Mouse (Mus musculus) CH12.LX (cell line): ENCODE data around the gene Ccdc184. TPM values are rescaled to one million over a fixed set of nuclear protein-coding genes. Genes with fewer than 3 reads are reported as not detected.
A peak's percentile ranks its signal among the peaks of the same experiment; 100 is the strongest.

ENCODE experiments used
- DNase-seq: peaks from one replicate; pipeline ENCODE4 v3.0.0-alpha.2; 2013; ENCODE audit errors: extremely low read depth
- H3K27ac ChIP-seq: 2 replicates; pipeline ENCODE4 v1.5.1; 2012; ENCODE audit warnings: low read depth, mild to moderate bottlenecking, control low read depth, moderate library complexity; ENCODE audit not compliant: insufficient read depth
- H3K27me3 ChIP-seq: replicated peaks from 2 replicates; pipeline ENCODE3; 2012; ENCODE audit warnings: inconsistent platforms
- H3K36me3 ChIP-seq, 2 experiments: replicated peaks in 1 of 2; 2 replicates each; pipeline versions ENCODE3 to v1.6.1; 2012; ENCODE audit warnings: inconsistent platforms in 1 of 2, low read length in 1 of 2, mild to moderate bottlenecking in 1 of 2, mixed read lengths in 1 of 2, moderate library complexity in 1 of 2; ENCODE audit not compliant: control insufficient read depth in 1 of 2, insufficient read depth in 1 of 2
- H3K4me1 ChIP-seq, 2 experiments: 2 replicates each; pipeline ENCODE4 v1.6.1; 2012; ENCODE audit warnings: inconsistent platforms in 1 of 2, moderate library complexity in 1 of 2; ENCODE audit not compliant: insufficient read depth in 2 of 2, control insufficient read depth in 1 of 2
- H3K4me2 ChIP-seq: 2 replicates; pipeline ENCODE4 v1.6.1; 2012; ENCODE audit warnings: low read depth, mild to moderate bottlenecking, control low read depth; ENCODE audit not compliant: poor library complexity, insufficient read depth, severe bottlenecking
- H3K4me3 ChIP-seq, 3 experiments: fragments of 150-350 bp in 1 of 3; sonication (generic) in 1 of 3; replicated peaks in 1 of 3; 2 replicates each; pipeline versions ENCODE3 to v1.5.1; 2011 to 2012; ENCODE audit warnings: low read depth in 2 of 3, low read length in 2 of 3, mild to moderate bottlenecking in 2 of 3, moderate library complexity in 2 of 3, control low read depth in 1 of 3, improper control_type of control experiment in 1 of 3, inconsistent platforms in 1 of 3, mixed read lengths in 1 of 3; ENCODE audit not compliant: poor library complexity in 1 of 3
- H3K79me2 ChIP-seq: replicated peaks from 2 replicates; pipeline ENCODE4 v1.6.1; 2012; ENCODE audit warnings: mild to moderate bottlenecking, moderate library complexity; ENCODE audit not compliant: control insufficient read depth, poor library complexity, insufficient read depth, severe bottlenecking; ENCODE audit errors: extremely low read depth
- H3K9ac ChIP-seq: 2 replicates; pipeline ENCODE4 v1.6.1; 2012; ENCODE audit warnings: low read depth, mild to moderate bottlenecking, control low read depth, moderate library complexity; ENCODE audit not compliant: insufficient read depth
- H3K9me3 ChIP-seq: replicated peaks from 2 replicates; pipeline ENCODE3; 2012; ENCODE audit warnings: low read length, inconsistent platforms, mixed read lengths
- CHD1 ChIP-seq: IDR thresholded peaks from 2 replicates; pipeline ENCODE4 v1.6.1; 2012; ENCODE audit warnings: low read depth, low read length, improper control_type of control experiment, inconsistent platforms
- CHD2 ChIP-seq: IDR thresholded peaks from 2 replicates; pipeline ENCODE4 v1.6.1; 2011; ENCODE audit warnings: low read length, improper control_type of control experiment
- E2F4 ChIP-seq: IDR thresholded peaks from 2 replicates; pipeline ENCODE4 v1.6.1; 2011; ENCODE audit warnings: low read depth, low read length, improper control_type of control experiment; ENCODE audit not compliant: insufficient replicate concordance
- ELF1 ChIP-seq: IDR thresholded peaks from 2 replicates; pipeline ENCODE4 v1.6.1; 2014; ENCODE audit warnings: low read depth, mild to moderate bottlenecking, inconsistent platforms, low read length, improper control_type of control experiment
- ETS1 ChIP-seq: conservative IDR thresholded peaks from 2 replicates; pipeline ENCODE4 v1.6.1; 2012; ENCODE audit warnings: low read depth, mild to moderate bottlenecking, inconsistent platforms, low read length, improper control_type of control experiment, moderate library complexity
- GABPA ChIP-seq: IDR thresholded peaks from 2 replicates; pipeline ENCODE4 v1.6.1; 2012; ENCODE audit warnings: low read depth, low read length, improper control_type of control experiment, inconsistent platforms; ENCODE audit not compliant: insufficient replicate concordance
- MXI1 ChIP-seq: IDR thresholded peaks from 2 replicates; pipeline ENCODE4 v1.6.1; 2011; ENCODE audit warnings: mild to moderate bottlenecking, low read depth, low read length, improper control_type of control experiment
- MYC ChIP-seq: IDR thresholded peaks from 2 replicates; pipeline ENCODE4 v1.6.1; 2011; ENCODE audit warnings: low read depth, mild to moderate bottlenecking, improper control_type of control experiment, low read length
- NELFE ChIP-seq: IDR thresholded peaks from 2 replicates; pipeline ENCODE4 v1.6.1; 2011; ENCODE audit warnings: low read depth, low read length, improper control_type of control experiment
- RAD21 ChIP-seq: IDR thresholded peaks from 2 replicates; pipeline ENCODE4 v1.6.1; 2011; ENCODE audit warnings: low read depth, mild to moderate bottlenecking, low read length, improper control_type of control experiment, moderate library complexity
- SMC3 ChIP-seq: IDR thresholded peaks from 2 replicates; pipeline ENCODE4 v1.6.1; 2011; ENCODE audit warnings: low read depth, low read length, improper control_type of control experiment
- USF2 ChIP-seq: conservative IDR thresholded peaks from 2 replicates; pipeline ENCODE4 v1.6.1; 2011; ENCODE audit warnings: low read depth, low read length, improper control_type of control experiment
- ZC3H11A ChIP-seq: IDR thresholded peaks from 2 replicates; pipeline ENCODE4 v1.6.1; 2012; ENCODE audit warnings: low read depth, mild to moderate bottlenecking, inconsistent platforms, low read length, improper control_type of control experiment
- ZKSCAN1 ChIP-seq: IDR thresholded peaks from 2 replicates; pipeline ENCODE4 v1.6.1; 2012; ENCODE audit warnings: low read depth, inconsistent platforms, low read length, improper control_type of control experiment, borderline replicate concordance
- ZMIZ1 ChIP-seq: IDR thresholded peaks from 2 replicates; pipeline ENCODE4 v1.6.1; 2012; ENCODE audit warnings: low read depth, mild to moderate bottlenecking, inconsistent platforms, low read length, improper control_type of control experiment
- ZNF384 ChIP-seq: IDR thresholded peaks from 2 replicates; pipeline ENCODE4 v1.6.1; 2012; ENCODE audit warnings: low read depth, low read length, improper control_type of control experiment, inconsistent platforms
- dilution Hi-C: fragments of 300-500 bp; cut with MboI; formaldehyde crosslinking; loops from 2 replicates; pipeline ENCODE4 v1.14.3; 2020; ENCODE audit warnings: low sequenced_read_pairs; ENCODE audit not compliant: extremely low pct_unique_long_range_greater_than_20kb, extremely low pct_ligation_motif_present
- in situ Hi-C: fragments of 300-500 bp; cut with MboI; formaldehyde crosslinking; loops from 3 replicates; pipeline ENCODE4 v1.14.3; 2019; ENCODE audit warnings: low sequenced_read_pairs, low pct_ligation_motif_present, low pct_unique_long_range_greater_than_20kb, mixed read lengths
- polyA plus RNA-seq: library from polyadenylated mRNA; unstranded; fragments of >175 nt; gene quantifications from 2 replicates; pipeline ENCODE4 v1.2.1, GENCODE M21; 2012; ENCODE audit warnings: low read depth; ENCODE audit not compliant: insufficient read length
- total RNA-seq, 2 experiments: library from RNA; depleted of rRNA; stranded (reverse); fragments of 300-350 nt in 1 of 2; fragments of >200 nt in 1 of 2; gene quantifications; 2 replicates each; pipeline ENCODE4 v1.2.3; 2012 to 2014

The Ccdc184 gene
- total and polyA plus RNA-seq, 3 experiments, result 0.04 to 0.17 TPM; not detected in 1

DNA sequence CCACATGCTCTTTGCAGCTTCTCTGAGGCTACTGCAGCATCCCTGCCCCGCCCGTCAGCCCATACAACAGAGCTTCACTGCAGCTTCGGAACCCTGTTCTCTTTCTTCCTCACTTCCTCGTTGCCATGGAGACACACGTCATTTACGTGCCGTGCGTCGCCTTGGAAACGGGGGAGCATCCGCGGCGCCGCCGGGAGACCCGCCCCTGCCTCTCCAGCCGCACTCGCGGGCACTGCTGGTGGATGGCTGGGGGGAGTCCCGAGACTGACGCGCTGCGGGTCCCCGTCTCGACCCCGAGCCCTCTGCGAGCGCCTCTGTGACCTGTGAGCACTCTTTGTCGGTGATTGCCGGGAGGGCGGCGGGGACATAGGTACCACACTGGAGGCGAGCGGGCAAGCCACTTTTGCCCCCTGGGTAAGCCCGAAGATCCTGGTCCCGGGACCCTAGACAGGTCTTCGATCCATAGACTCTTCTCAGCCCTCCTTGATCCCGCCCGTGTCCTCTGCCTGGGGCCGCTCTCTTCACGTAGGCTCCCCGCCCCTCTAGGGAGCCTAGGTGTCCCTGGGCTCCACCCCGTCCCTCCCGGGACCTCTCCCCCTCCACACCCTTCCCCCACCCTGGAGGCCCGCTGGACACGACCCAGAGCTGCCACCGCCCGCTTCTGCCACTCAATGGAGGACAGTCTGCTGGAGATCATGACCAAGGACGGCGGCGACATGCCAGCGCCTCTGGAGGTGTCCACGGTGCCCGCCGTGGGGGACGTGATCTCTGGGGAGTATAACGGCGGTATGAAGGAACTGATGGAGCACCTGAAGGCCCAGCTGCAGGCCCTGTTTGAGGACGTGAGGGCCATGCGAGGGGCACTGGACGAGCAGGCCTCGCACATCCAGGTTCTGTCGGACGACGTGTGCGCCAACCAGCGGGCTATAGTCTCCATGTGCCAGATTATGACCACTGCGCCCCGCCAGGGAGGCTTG lies 975 bp downstream of the Ccdc184 start:
- Histone ChIP-seq H3K4me3 (peak overlapping the region in 2 of 3 experiments; percentile 16 to 52), H3K27me3 (peaks cover 89% of the 10 kb centered on the region), H3K4me1 (peaks cover 10 to 45% of the 10 kb centered on the region in 2 experiments), H3K9ac (no peak overlapping the region), H3K4me2 (peak overlapping the region; percentile 99), H3K9me3 (no peaks in the 10 kb centered on the region), H3K79me2 (no peaks in the 10 kb centered on the region), H3K27ac (no peak overlapping the region), H3K36me3 (no peaks in the 10 kb centered on the region)
- peak; percentile 98 for TF ChIP-seq MXI1
- no peak for TF ChIP-seq CHD1
- peak; percentile 69 for TF ChIP-seq ELF1
- peak; percentile 97 for DNase-seq
- dilution Hi-C loops (no loop called here), in situ Hi-C loops (loop anchor here (25.0 kb wide), 1 partner anchor 306 kb away; no protein-coding TSS in a partner anchor)

DNA sequence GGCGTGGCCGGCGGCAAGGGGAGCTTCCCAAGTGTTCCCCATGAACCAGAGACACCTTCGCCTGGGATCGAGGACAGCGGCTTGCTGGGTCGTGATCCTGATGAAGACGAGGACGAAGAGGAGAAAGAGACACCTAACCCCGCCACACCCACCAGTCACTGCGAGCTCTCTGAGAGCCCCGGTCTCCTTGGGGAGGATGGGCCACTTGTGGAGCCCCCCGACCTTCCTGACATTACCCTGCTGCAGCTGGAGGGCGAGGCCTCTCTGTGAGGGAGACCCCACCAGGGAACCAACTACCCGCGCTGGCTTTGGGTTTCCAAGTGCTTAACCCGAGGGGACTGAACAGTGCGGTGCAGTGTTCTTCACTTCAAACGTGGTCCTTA lies 1.7 kb downstream of the Ccdc184 start:
- Histone ChIP-seq H3K4me1 (peaks cover 10 to 45% of the 10 kb centered on the region in 2 experiments), H3K36me3 (no peaks in the 10 kb centered on the region), H3K9ac (no peak overlapping the region), H3K27ac (no peak overlapping the region), H3K9me3 (no peaks in the 10 kb centered on the region), H3K4me3 (no peak overlapping the region), H3K79me2 (no peaks in the 10 kb centered on the region), H3K4me2 (no peak overlapping the region), H3K27me3 (peaks cover 92% of the 10 kb centered on the region)
- dilution Hi-C loops, result no loop called here
- in situ Hi-C loops, result loop anchor here (25.0 kb wide), 1 partner anchor 306 kb away; no protein-coding TSS in a partner anchor
- no peak for TF ChIP-seq NELFE
- no peak for TF ChIP-seq ZMIZ1
- no peak for TF ChIP-seq ZKSCAN1
- no peak for TF ChIP-seq ETS1
- no peak for TF ChIP-seq ZNF384
- TF ChIP-seq CHD1, result no peak
- no peak for TF ChIP-seq SMC3
- no peak for TF ChIP-seq ELF1
- TF ChIP-seq RAD21, result no peak
- no peak for TF ChIP-seq E2F4
- TF ChIP-seq CHD2, result no peak
- no peak for TF ChIP-seq GABPA
- no peak for TF ChIP-seq MYC
- TF ChIP-seq ZC3H11A, result no peak
- TF ChIP-seq USF2, result no peak
- DNase-seq, result no peak
